Mouse (Mus musculus) neutrophil, adult 5-6 weeks (primary cell): ENCODE measurements around the gene Zfy1. TPM values are rescaled to one million over a fixed set of nuclear protein-coding genes. Genes with fewer than 3 reads are reported as not detected.
"Not testable (repeated sequence)": the region's sequence is repeated elsewhere in the genome, so short reads cannot be mapped to it uniquely, and the experiment has no call there.

ENCODE experiments used
- ATAC-seq: fragments of 151-379, 151-347 bp; 2 replicates; pipeline ENCODE4 v1.8.0; 2017; ENCODE audit warnings: mild to moderate bottlenecking, moderate TSS enrichment; ENCODE audit not compliant: insufficient number of reproducible peaks, poor library complexity, low FRiP score, severe bottlenecking; ENCODE audit errors: extremely low read depth
- total RNA-seq: library from RNA; stranded (forward); fragments of 200-1000 nt; gene quantifications from 2 replicates; pipeline ENCODE4 v1.2.3, GENCODE M21; 2017

Zfy1 gene
- not detected in 2 replicates for total RNA-seq

DNA sequence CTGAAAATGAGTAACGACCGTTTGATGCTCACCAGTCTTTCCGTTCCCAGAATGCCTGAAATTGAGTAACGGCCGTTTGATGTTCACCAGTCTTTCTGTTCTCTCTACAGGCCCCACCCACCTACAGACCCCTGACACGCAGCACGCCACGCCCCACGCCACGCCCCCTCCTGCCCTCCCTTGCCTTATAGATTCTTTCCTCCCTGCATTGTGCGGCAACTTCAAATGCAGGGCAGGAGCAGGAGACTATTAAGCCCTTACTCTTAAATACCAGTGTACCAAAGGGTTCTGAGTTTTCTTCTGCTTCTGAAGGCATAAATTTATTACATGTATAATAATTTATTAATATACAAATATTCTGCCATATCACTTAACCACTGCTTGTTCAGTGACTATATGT, at the start of gene Zfy1:
Gene Zfy1 (minus strand): TSS at position 101 of the 400 bp plus-strand sequence.
- ATAC-seq = not testable (repeated sequence)

GRCm38 (mm10) chrY:818396-818795, 21.2 kb upstream of the Zfy1 start, which contains the start of gene Uba1y:
Gene Uba1y (plus strand): TSS chrY:818649.
- ATAC-seq = no peak

DNA sequence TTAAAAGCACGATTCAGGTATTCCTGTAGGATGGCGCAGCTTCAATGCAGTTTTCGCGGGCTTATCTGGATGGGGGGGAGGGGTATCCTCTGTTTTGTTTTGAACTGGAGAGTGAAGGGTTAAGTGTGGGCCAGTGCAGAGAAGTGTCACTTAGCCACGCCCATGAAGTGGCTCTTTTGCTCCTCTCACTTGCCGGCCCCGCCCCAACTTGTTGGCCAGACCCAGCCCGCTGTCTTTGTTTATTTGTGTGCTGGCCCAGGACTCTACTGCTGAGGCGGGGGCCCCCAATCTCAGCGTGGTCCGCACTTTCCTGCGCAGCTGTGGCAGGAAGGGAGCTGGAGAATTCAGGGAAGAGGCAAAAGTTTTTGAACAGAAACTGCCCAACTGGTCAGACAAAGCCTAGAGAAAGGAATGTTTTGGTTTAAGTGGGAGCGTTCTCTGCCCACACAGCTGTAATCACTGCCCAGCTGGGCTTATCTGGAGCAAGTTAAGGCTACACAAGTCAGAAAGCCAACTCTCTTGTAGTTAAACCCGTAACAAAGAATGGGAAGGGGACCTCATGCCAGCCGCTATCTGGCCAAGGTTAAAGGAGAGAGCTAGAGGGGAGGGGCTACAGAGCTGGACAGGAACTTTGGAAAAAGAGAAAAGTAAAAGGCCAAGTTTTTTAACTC, 11.9 kb upstream of the Zfy1 start:
- ATAC-seq = no peak

Other genes starting within 250 kb of the Zfy1 start
- not detected in 2 replicates for gene Uba1y, start 21.2 kb upstream of the Zfy1 start, total RNA-seq
- 34.1 and 35.2 TPM in 2 replicates for gene Kdm5d, start 100.4 kb upstream of the Zfy1 start, total RNA-seq
- 195 and 222 TPM in 2 replicates for gene Eif2s3y, start 213.1 kb upstream of the Zfy1 start, total RNA-seq